Mouse (Mus musculus): ENCODE data around the gene Macrod1. TPM values are rescaled to one million over a fixed set of nuclear protein-coding genes. Genes with fewer than 3 reads are reported as not detected.
"Not testable (repeated sequence)": the region's sequence is repeated elsewhere in the genome, so short reads cannot be mapped to it uniquely, and the experiment has no call there.

Macrod1 gene
- polyA plus RNA-seq, 1 experiment from 2014 or later, result 5.5 TPM

- Histone ChIP-seq H3K4me2 (no peak overlapping the region), H3K9me3 (no peaks in the 10 kb centered on the region), H3K4me3 (no peak overlapping the region), H3K27ac (replicated peaks) (no peak overlapping the region), H3K36me3 (no peaks in the 10 kb centered on the region), H3K9ac (no peak overlapping the region), H3K4me1 (replicated peaks) (peaks cover 58% of the 10 kb centered on the region), H3K27me3 (peaks cover 5% of the 10 kb centered on the region; the same call in 1 of the 2 replicates)
- ATAC-seq (ENCODE audit: low FRiP score, low read depth), result no peak
- WGBS, result 51% methylated on average over 6 of the region's 6 CpGs
Observed at GRCm38 (mm10) chr19:7072221-7072620, 15.6 kb downstream of the Macrod1 start.

- Histone ChIP-seq H3K4me1 (replicated peaks) (peaks cover 49% of the 10 kb centered on the region), H3K27me3 (peaks cover 5% of the 10 kb centered on the region; the same call in 1 of the 2 replicates), H3K4me3 (no peak overlapping the region), H3K9ac (no peak overlapping the region), H3K9me3 (no peaks in the 10 kb centered on the region), H3K4me2 (no peak overlapping the region), H3K27ac (replicated peaks) (0 out of 2 replicates have a peak overlapping the region, but pooled peaks have one; percentile 13), H3K36me3 (no peaks in the 10 kb centered on the region)
- WGBS, result 30% methylated on average over 12 of the region's 12 CpGs
- ATAC-seq (ENCODE audit: low FRiP score, low read depth), result no peak
Observed at GRCm38 (mm10) chr19:7073997-7074781, 17.6 kb downstream of the Macrod1 start.

GRCm38 (mm10) chr19:7075336-7075735 is 18.7 kb downstream of the Macrod1 start:
- H3K9me3 ChIP-seq; H3K27ac ChIP-seq (replicated peaks); ATAC-seq (ENCODE audit: low FRiP score, low read depth); H3K9ac ChIP-seq; H3K36me3 ChIP-seq; H3K4me2 ChIP-seq; H3K4me3 ChIP-seq; H3K27me3 ChIP-seq: not testable (repeated sequence)
- WGBS, result 85% methylated on average over 11 of the region's 11 CpGs
- peaks cover 46% of the 10 kb centered on the region for H3K4me1 ChIP-seq (replicated peaks)

- Histone ChIP-seq H3K9ac (no peak overlapping the region), H3K27ac (replicated peaks) (no peak overlapping the region), H3K36me3 (no peaks in the 10 kb centered on the region), H3K27me3 (no peaks in the 10 kb centered on the region), H3K4me3 (no peak overlapping the region), H3K9me3 (no peaks in the 10 kb centered on the region), H3K4me1 (replicated peaks) (peaks cover 32% of the 10 kb centered on the region), H3K4me2 (no peak overlapping the region)
- 35% methylated on average over 9 of the region's 9 CpGs for WGBS
- no peak for ATAC-seq (ENCODE audit: low FRiP score, low read depth)
Observed at GRCm38 (mm10) chr19:7077666-7078065, 21.1 kb downstream of the Macrod1 start.

- H3K9me3 ChIP-seq, result no peaks in the 10 kb centered on the region
- H3K27me3 ChIP-seq, result no peaks in the 10 kb centered on the region
- ATAC-seq (ENCODE audit: low FRiP score, low read depth), result no peak
- peaks cover 34% of the 10 kb centered on the region for H3K4me1 ChIP-seq (replicated peaks)
- H3K4me3 ChIP-seq, result no peak overlapping the region
- H3K27ac ChIP-seq (replicated peaks), result no peak overlapping the region
- no peak overlapping the region for H3K9ac ChIP-seq
- 86% methylated on average over 7 of the region's 7 CpGs for WGBS
- no peak overlapping the region for H3K4me2 ChIP-seq
- H3K36me3 ChIP-seq, result no peaks in the 10 kb centered on the region
Observed at GRCm38 (mm10) chr19:7078271-7078670, 21.7 kb downstream of the Macrod1 start.

- no peaks in the 10 kb centered on the region for H3K9me3 ChIP-seq
- no peak overlapping the region for H3K9ac ChIP-seq
- peaks cover 46% of the 10 kb centered on the region for H3K4me1 ChIP-seq (replicated peaks)
- no peaks in the 10 kb centered on the region for H3K36me3 ChIP-seq
- H3K27me3 ChIP-seq, result no peaks in the 10 kb centered on the region
- 82% methylated on average over 7 of the region's 7 CpGs for WGBS
- no peak overlapping the region for H3K4me2 ChIP-seq
- no peak overlapping the region for H3K4me3 ChIP-seq
- no peak for ATAC-seq (ENCODE audit: low FRiP score, low read depth)
- no peak overlapping the region for H3K27ac ChIP-seq (replicated peaks)
Observed at GRCm38 (mm10) chr19:7081516-7082266, 25.1 kb downstream of the Macrod1 start.

- no peak overlapping the region for H3K9ac ChIP-seq
- peaks cover 48% of the 10 kb centered on the region for H3K4me1 ChIP-seq (replicated peaks)
Observed at GRCm38 (mm10) chr19:7083035-7083794, 26.6 kb downstream of the Macrod1 start.

GRCm38 (mm10) chr19:7084734-7085133 is 28.1 kb downstream of the Macrod1 start:
- Histone ChIP-seq H3K4me3 (no peak overlapping the region), H3K9me3 (no peaks in the 10 kb centered on the region), H3K9ac (no peak overlapping the region), H3K36me3 (no peaks in the 10 kb centered on the region), H3K4me1 (replicated peaks) (peaks cover 52% of the 10 kb centered on the region), H3K4me2 (0 out of 2 replicates have a peak overlapping the region, but pooled peaks have one; percentile 2), H3K27me3 (no peaks in the 10 kb centered on the region; the same call in 1 of the 2 replicates), H3K27ac (replicated peaks) (no peak overlapping the region)
- ATAC-seq (ENCODE audit: low FRiP score, low read depth), result no peak
- WGBS, result 34% methylated on average over 15 of the region's 15 CpGs

More at GRCm38 (mm10) chr19:7083035-7083794, 26.6 kb downstream of the Macrod1 start:
- no peaks in the 10 kb centered on the region for H3K36me3 ChIP-seq
- H3K27ac ChIP-seq (replicated peaks), result no peak overlapping the region; the same call in 1 of the 2 replicates
- no peaks in the 10 kb centered on the region for H3K27me3 ChIP-seq
- no peaks in the 10 kb centered on the region for H3K9me3 ChIP-seq
- 25% methylated on average over 14 of the region's 14 CpGs for WGBS
- no peak overlapping the region for H3K4me2 ChIP-seq
- ATAC-seq (ENCODE audit: low FRiP score, low read depth), result peak; percentile 45; the same call in 1 of the 2 replicates
- no peak overlapping the region for H3K4me3 ChIP-seq

GRCm38 (mm10) chr19:7088558-7088957 is 31.9 kb downstream of the Macrod1 start:
- Histone ChIP-seq H3K9me3 (no peaks in the 10 kb centered on the region), H3K27me3 (no peaks in the 10 kb centered on the region; the same call in 1 of the 2 replicates), H3K9ac (no peak overlapping the region), H3K27ac (replicated peaks) (no peak overlapping the region), H3K4me3 (no peak overlapping the region), H3K4me2 (no peak overlapping the region), H3K36me3 (no peaks in the 10 kb centered on the region), H3K4me1 (replicated peaks) (peaks cover 79% of the 10 kb centered on the region)
- no peak for ATAC-seq (ENCODE audit: low FRiP score, low read depth)
- WGBS, result 16% methylated on average over 9 of the region's 9 CpGs

GRCm38 (mm10) chr19:7089050-7089449 is 32.4 kb downstream of the Macrod1 start:
- WGBS, result 53% methylated on average over 5 of the region's 5 CpGs
- no peak overlapping the region for H3K4me3 ChIP-seq

GRCm38 (mm10) chr19:7089842-7090251 is 33.2 kb downstream of the Macrod1 start:
- Histone ChIP-seq H3K36me3 (no peaks in the 10 kb centered on the region), H3K4me3 (no peak overlapping the region), H3K9me3 (no peaks in the 10 kb centered on the region), H3K27me3 (no peaks in the 10 kb centered on the region; the same call in 1 of the 2 replicates), H3K4me1 (replicated peaks) (peaks cover 71% of the 10 kb centered on the region), H3K27ac (replicated peaks) (no peak overlapping the region), H3K4me2 (no peak overlapping the region), H3K9ac (no peak overlapping the region)
- no peak for ATAC-seq (ENCODE audit: low FRiP score, low read depth)
- WGBS, result 28% methylated on average over 7 of the region's 7 CpGs

More at GRCm38 (mm10) chr19:7089050-7089449, 32.4 kb downstream of the Macrod1 start:
- Histone ChIP-seq H3K9me3 (no peaks in the 10 kb centered on the region), H3K27ac (replicated peaks) (no peak overlapping the region), H3K27me3 (no peaks in the 10 kb centered on the region; the same call in 1 of the 2 replicates), H3K9ac (no peak overlapping the region), H3K4me1 (replicated peaks) (peaks cover 76% of the 10 kb centered on the region), H3K36me3 (no peaks in the 10 kb centered on the region), H3K4me2 (no peak overlapping the region)
- ATAC-seq (ENCODE audit: low FRiP score, low read depth), result no peak
